In genomic region chr13:24246266-24246665, GRCm38 (mm10) we compare ENCODE assay signal across 20 mouse cellular contexts.
"Had no signal": no experiment of that assay in that cellular context is flagged by ENCODE, and none has a peak within 500 bp of the region (broad histone marks: within the 10 kb centered on the region; RNA-seq: fewer than 3 reads in every experiment).

No protein-coding gene starts in this region.

- H3K9me3 ChIP-seq: kidney, embryonic 15.5 days; limb, embryonic 13.5 days; liver, embryonic 15.5 days; megakaryocyte, embryonic 14.5 days; midbrain, embryonic 15.5 days; neural tube, embryonic 13.5 days; stomach, embryonic 15.5 days had no signal

- ATAC-seq: midbrain, embryonic 15.5 days had no signal

- DNase-seq: kidney, adult 11 months; kidney, postnatal 36 days; left cerebral cortex, postnatal 4 days; lung, adult 2 months; lung, postnatal 10 days; right cerebral cortex, adult 18-20 months; right cerebral cortex, postnatal 25 days; spleen, adult 18-20 months; thymus, adult 2 months; thymus, postnatal 25 days had no signal

- H3K4me2 ChIP-seq: kidney, embryonic 15.5 days; limb, embryonic 13.5 days; liver, embryonic 11.5 days; liver, embryonic 15.5 days; midbrain, embryonic 11.5 days; midbrain, embryonic 15.5 days; neural tube, embryonic 13.5 days; stomach, embryonic 15.5 days had no signal

- H3K4me3 ChIP-seq: kidney, embryonic 15.5 days; limb, embryonic 13.5 days; liver, embryonic 15.5 days; megakaryocyte, embryonic 14.5 days; midbrain, embryonic 15.5 days; neural tube, embryonic 13.5 days; stomach, embryonic 15.5 days had no signal

- H3K9ac ChIP-seq: kidney, embryonic 15.5 days; limb, embryonic 13.5 days; liver, embryonic 15.5 days; midbrain, embryonic 15.5 days; neural tube, embryonic 13.5 days; stomach, embryonic 15.5 days had no signal

- H3K27me3 ChIP-seq: kidney, embryonic 15.5 days; limb, embryonic 13.5 days; liver, embryonic 15.5 days; megakaryocyte, embryonic 14.5 days; midbrain, embryonic 15.5 days; neural tube, embryonic 13.5 days; stomach, embryonic 15.5 days had no signal

- H3K36me3 ChIP-seq: kidney, embryonic 15.5 days; limb, embryonic 13.5 days; liver, embryonic 15.5 days; midbrain, embryonic 15.5 days; neural tube, embryonic 13.5 days; stomach, embryonic 15.5 days had no signal

- H3K27ac ChIP-seq: limb, embryonic 13.5 days; liver, embryonic 15.5 days; macrophage; midbrain, embryonic 15.5 days; neural tube, embryonic 13.5 days; stomach, embryonic 15.5 days had no signal
